In genomic region chr4:134053538-134053937, GRCm38 (mm10) we compare ENCODE assay signal across 23 mouse cellular contexts. TPM values are rescaled to one million over a fixed set of nuclear protein-coding genes. Genes with fewer than 3 reads are reported as not detected.
A peak's percentile ranks its signal among the peaks of the same experiment; 100 is the strongest.
DNase-seq lines count a peak whose midpoint lies in the region; ATAC-seq and TF ChIP-seq lines count a peak whose summit lies in the region.
"Had no signal": no experiment of that assay in that cellular context is flagged by ENCODE, and none has a peak within 500 bp of the region (broad histone marks: within the 10 kb centered on the region; RNA-seq: fewer than 3 reads in every experiment).

Zfp683 (plus strand) TSS chr4:134053838.

- 0 out of 2 replicates have a peak within 1 kb of the TSS, but pooled peaks have one; percentile 37 for H3K27ac ChIP-seq in heart, embryonic 12.5 days (ENCODE audit: poor library complexity, severe bottlenecking)
- no peak within 1 kb of the TSS for H3K27ac ChIP-seq in heart, adult 2 months
- no peak within 1 kb of the TSS for H3K27ac ChIP-seq in intestine, embryonic 16.5 days (ENCODE audit: low read length)
- H3K27ac ChIP-seq in intestine, embryonic 15.5 days, result no peak within 1 kb of the TSS
- H3K27ac ChIP-seq in midbrain, embryonic 10.5 days (replicated peaks), result peak within 1 kb of the TSS; percentile 35; the same call in 1 of the 2 replicates
- H3K27ac ChIP-seq in midbrain, embryonic 11.5 days (ENCODE audit: low read depth, low read length), result no peak within 1 kb of the TSS
- H3K27ac ChIP-seq: embryonic facial prominence, embryonic 15.5 days; forebrain, embryonic 10.5 days; gastrocnemius, adult 2 months; hindbrain, embryonic 10.5 days; hindbrain, embryonic 14.5 days had no signal

- no peak for ATAC-seq in heart, embryonic 12.5 days (ENCODE audit: insufficient number of reproducible peaks, low FRiP score)
- ATAC-seq in intestine, embryonic 16.5 days, result no peak
- ATAC-seq in intestine, embryonic 15.5 days, result no peak
- ATAC-seq in midbrain, embryonic 11.5 days (ENCODE audit: low FRiP score), result no peak
- ATAC-seq: forebrain, embryonic 14.5 days; intestine, postnatal 0 days had no signal

- H3K36me3 ChIP-seq in heart, embryonic 12.5 days, result no peaks in the 10 kb centered on the region
- no peaks in the 10 kb centered on the region for H3K36me3 ChIP-seq in heart, adult 2 months (ENCODE audit: control insufficient read depth, insufficient read depth, low read length)
- H3K36me3 ChIP-seq in intestine, embryonic 16.5 days (ENCODE audit: control insufficient read depth, insufficient read depth, low read length), result no peaks in the 10 kb centered on the region
- H3K36me3 ChIP-seq in intestine, embryonic 15.5 days, result no peaks in the 10 kb centered on the region
- no peaks in the 10 kb centered on the region for H3K36me3 ChIP-seq in midbrain, embryonic 10.5 days
- H3K36me3 ChIP-seq in midbrain, embryonic 11.5 days (ENCODE audit: control insufficient read depth, insufficient read depth, low read length), result no peaks in the 10 kb centered on the region
- H3K36me3 ChIP-seq: embryonic facial prominence, embryonic 15.5 days; forebrain, embryonic 10.5 days; hindbrain, embryonic 10.5 days had no signal

- TF ChIP-seq POLR2A in heart, adult 2 months (IDR thresholded peaks at IDR 0.05; ENCODE audit: insufficient read depth, low read depth, low read length), result no peak

- H3K9ac ChIP-seq in heart, embryonic 12.5 days, result 0 out of 2 replicates have a peak within 1 kb of the TSS, but pooled peaks have one; percentile 20
- no peak within 1 kb of the TSS for H3K9ac ChIP-seq in heart, adult 2 months (ENCODE audit: low read depth, low read length)
- 0 out of 2 replicates have a peak within 1 kb of the TSS, but pooled peaks have one; percentile 24 for H3K9ac ChIP-seq in intestine, embryonic 16.5 days (ENCODE audit: low read depth, low read length)
- H3K9ac ChIP-seq in intestine, embryonic 15.5 days, result no peak within 1 kb of the TSS
- no peak within 1 kb of the TSS for H3K9ac ChIP-seq in midbrain, embryonic 11.5 days (ENCODE audit: low read length)
- H3K9ac ChIP-seq: embryonic facial prominence, embryonic 15.5 days; hindbrain, embryonic 14.5 days had no signal

- 88% methylated on average over 3 of the region's 3 CpGs for WGBS in heart, embryonic 12.5 days
- 85% methylated on average over 3 of the region's 3 CpGs for WGBS in heart, adult 2 months
- 76% methylated on average over 3 of the region's 3 CpGs for WGBS in intestine, embryonic 16.5 days
- 81% methylated on average over 3 of the region's 3 CpGs for WGBS in intestine, embryonic 15.5 days
- 90% methylated on average over 3 of the region's 3 CpGs for WGBS in midbrain, embryonic 10.5 days
- WGBS in midbrain, embryonic 11.5 days, result 84% methylated on average over 3 of the region's 3 CpGs

- H3K27me3 ChIP-seq in heart, embryonic 12.5 days (replicated peaks), result peaks cover 4% of the 10 kb centered on the region
- H3K27me3 ChIP-seq in heart, adult 2 months (ENCODE audit: control insufficient read depth, insufficient read depth, low read length), result no peaks in the 10 kb centered on the region
- no peaks in the 10 kb centered on the region for H3K27me3 ChIP-seq in intestine, embryonic 16.5 days (replicated peaks; ENCODE audit: control insufficient read depth, insufficient read depth, low read length)
- H3K27me3 ChIP-seq in intestine, embryonic 15.5 days (replicated peaks), result no peaks in the 10 kb centered on the region; the same call in 1 of the 2 replicates
- H3K27me3 ChIP-seq in midbrain, embryonic 10.5 days (ENCODE audit: low read depth, poor library complexity, severe bottlenecking), result peaks cover 6% of the 10 kb centered on the region
- no peaks in the 10 kb centered on the region for H3K27me3 ChIP-seq in midbrain, embryonic 11.5 days (ENCODE audit: control insufficient read depth, insufficient read depth, low read length)
- H3K27me3 ChIP-seq: embryonic facial prominence, embryonic 15.5 days had no signal

- no peak for TF ChIP-seq CTCF in heart, adult 2 months (IDR thresholded peaks at IDR 0.05)

- TF ChIP-seq EP300 in heart, adult 2 months (IDR thresholded peaks at IDR 0.05; ENCODE audit: insufficient read depth, low read depth, low read length), result no peak

- peak within 1 kb of the TSS; percentile 23; the same call in 1 of the 2 replicates for H3K4me2 ChIP-seq in heart, embryonic 12.5 days
- H3K4me2 ChIP-seq in intestine, embryonic 16.5 days (ENCODE audit: low read depth, low read length), result no peak within 1 kb of the TSS
- no peak within 1 kb of the TSS for H3K4me2 ChIP-seq in intestine, embryonic 15.5 days (replicated peaks)
- H3K4me2 ChIP-seq in midbrain, embryonic 11.5 days, result no peak within 1 kb of the TSS
- H3K4me2 ChIP-seq: embryonic facial prominence, embryonic 15.5 days; hindbrain, embryonic 14.5 days had no signal

- DNase-seq in heart, adult 2 months, result no peak
- DNase-seq in midbrain, embryonic 10.5 days (ENCODE audit: low spot score), result no peak
- no peak for DNase-seq in midbrain, embryonic 11.5 days (ENCODE audit: low spot score, missing footprints)
- DNase-seq: adrenal gland, adult 2 months; adrenal gland, postnatal 25 days; cerebellum, adult 18-20 months; cerebellum, adult 9-11 months; cerebellum, postnatal 36 days; gastrocnemius, adult 2 months; gastrocnemius, postnatal 25 days; heart, postnatal 14 days had no signal

- peaks cover 20% of the 10 kb centered on the region for H3K4me1 ChIP-seq in heart, embryonic 12.5 days (replicated peaks)
- no peaks in the 10 kb centered on the region for H3K4me1 ChIP-seq in heart, adult 2 months (ENCODE audit: control insufficient read depth, insufficient read depth, low read length)
- peaks cover 6% of the 10 kb centered on the region for H3K4me1 ChIP-seq in intestine, embryonic 16.5 days (ENCODE audit: control insufficient read depth, insufficient read depth, low read length)
- H3K4me1 ChIP-seq in intestine, embryonic 15.5 days (replicated peaks), result 0 out of 2 replicates have a peak, but pooled peaks cover 6% of the 10 kb centered on the region
- peaks cover 20% of the 10 kb centered on the region for H3K4me1 ChIP-seq in midbrain, embryonic 10.5 days
- no peaks in the 10 kb centered on the region for H3K4me1 ChIP-seq in midbrain, embryonic 11.5 days (ENCODE audit: control insufficient read depth, insufficient read depth, low read length)

- no peak within 1 kb of the TSS for H3K4me3 ChIP-seq in heart, embryonic 12.5 days
- no peak within 1 kb of the TSS for H3K4me3 ChIP-seq in heart, adult 2 months
- H3K4me3 ChIP-seq in intestine, embryonic 16.5 days (ENCODE audit: low read length), result no peak within 1 kb of the TSS
- H3K4me3 ChIP-seq in intestine, embryonic 15.5 days (replicated peaks), result no peak within 1 kb of the TSS
- H3K4me3 ChIP-seq in midbrain, embryonic 10.5 days, result no peak within 1 kb of the TSS
- H3K4me3 ChIP-seq in midbrain, embryonic 11.5 days (ENCODE audit: low read depth, low read length), result no peak within 1 kb of the TSS
- H3K4me3 ChIP-seq: embryonic facial prominence, embryonic 15.5 days; erythroblast, embryonic 14.5 days; forebrain, embryonic 10.5 days; gastrocnemius, adult 2 months; hindbrain, embryonic 10.5 days had no signal

- intact Hi-C loops in heart, adult 2 months (cut with DNase I), result no loop called here

- no peaks in the 10 kb centered on the region for H3K79me2 ChIP-seq in heart, adult 2 months (replicated peaks; ENCODE audit: control insufficient read depth, insufficient read depth, low read length)

- H3K9me3 ChIP-seq in heart, embryonic 12.5 days (replicated peaks), result no peaks in the 10 kb centered on the region
- no peaks in the 10 kb centered on the region for H3K9me3 ChIP-seq in intestine, embryonic 16.5 days (ENCODE audit: control insufficient read depth, low read length)
- no peaks in the 10 kb centered on the region for H3K9me3 ChIP-seq in intestine, embryonic 15.5 days
- H3K9me3 ChIP-seq in midbrain, embryonic 10.5 days (replicated peaks), result no peaks in the 10 kb centered on the region
- H3K9me3 ChIP-seq in midbrain, embryonic 11.5 days (ENCODE audit: control insufficient read depth, low read length), result no peaks in the 10 kb centered on the region
- H3K9me3 ChIP-seq: embryonic facial prominence, embryonic 15.5 days; forebrain, embryonic 10.5 days; hindbrain, embryonic 10.5 days had no signal

RNA-seq across cellular contexts. Expression of gene Zfp683, which starts in this region (rescaled TPM):
- not detected in 2 replicates for polyA plus RNA-seq in heart, embryonic 12.5 days (2016; fragmentation: Nextera tagmentation; extraction: Ambion mirVana)
- not detected for total RNA-seq in heart, adult 2 months (2021)
- polyA plus RNA-seq in heart, adult 2 months (2012; rRNA removed), result not detected in 2 replicates
- polyA plus RNA-seq in intestine, embryonic 16.5 days (2015; fragmentation: Nextera tagmentation; extraction: Ambion mirVana), result not detected in 2 replicates
- not detected in 2 replicates for polyA plus RNA-seq in intestine, embryonic 15.5 days (2015; fragmentation: Nextera tagmentation; extraction: Ambion mirVana)
- not detected in 2 replicates for polyA plus RNA-seq in midbrain, embryonic 10.5 days (2016; fragmentation: Nextera tagmentation; extraction: Ambion mirVana)
- polyA plus RNA-seq in midbrain, embryonic 11.5 days (2014; fragmentation: Nextera tagmentation; extraction: Ambion mirVana), result not detected in 2 replicates
- total RNA-seq: adrenal gland, postnatal 25 days; ES-E14; gastrocnemius, adult 2 months; gastrocnemius, postnatal 25 days; granulocyte monocyte progenitor cell, adult 5-6 weeks; heart, postnatal 14 days had no signal
- polyA plus RNA-seq: embryonic facial prominence, embryonic 15.5 days; erythroblast, embryonic 14.5 days; forebrain, embryonic 10.5 days; forebrain, embryonic 14.5 days; hindbrain, embryonic 10.5 days; hindbrain, embryonic 14.5 days; intestine, postnatal 0 days had no signal

Comparison
In these comparisons a context has a peak if more than half of its experiments do, and no peak if none do; other contexts are left out.
1. H3K27ac ChIP-seq: peak in heart, embryonic 12.5 days (single experiment) and midbrain, embryonic 10.5 days (single experiment); none in heart, adult 2 months (single experiment), intestine, embryonic 16.5 days (single experiment), intestine, embryonic 15.5 days (single experiment) and midbrain, embryonic 11.5 days (single experiment).
2. H3K9ac ChIP-seq: peak in heart, embryonic 12.5 days (single experiment) and intestine, embryonic 16.5 days (single experiment); none in heart, adult 2 months (single experiment), intestine, embryonic 15.5 days (single experiment) and midbrain, embryonic 11.5 days (single experiment).